Mouse (Mus musculus) gastrocnemius, postnatal 10 days (tissue): ENCODE measurements around the gene Cd302. TPM values are rescaled to one million over a fixed set of nuclear protein-coding genes. Genes with fewer than 3 reads are reported as not detected.

Experiments
- DNase-seq: peaks from one replicate; pipeline ENCODE4 v3.0.0; 2021; ENCODE audit warnings: mixed read lengths
- long read RNA-seq, 2 experiments: library from polyadenylated mRNA; stranded (forward); transcript quantifications; one replicate each; pipeline ENCODE4 v2.0.0; 2021
- total RNA-seq, 2 experiments: library from RNA; stranded (reverse); gene quantifications; 2 replicates each; pipeline ENCODE4 v1.2.3; 2021

The Cd302 gene
- total RNA-seq: 10 to 100 TPM; 15.1 to 18.5 TPM
- long read RNA-seq, experiment 1, transcript Cd302-202 (6 exons, 1,354 nt): major isoform, 20 of 22 reads
- long read RNA-seq, experiment 1, partial matches to known transcripts: 0 of 22 reads
- long read RNA-seq, experiment 1, other reads (novel, unspliced or antisense): 1 of 22 reads
- long read RNA-seq, experiment 2, transcript Cd302-202 (6 exons, 1,354 nt): major isoform, 17 of 18 reads
- long read RNA-seq, experiment 2, partial matches to known transcripts: 0 of 18 reads
- long read RNA-seq, experiment 2, other reads (novel, unspliced or antisense): 1 of 18 reads

GRCm38 (mm10) chr2:60284467-60284821, at the start of gene Cd302:
Gene Cd302, minus strand, starts transcription at chr2:60284488.
- no peak for DNase-seq

GRCm38 (mm10) chr2:60328641-60329040, 44.4 kb upstream of the Cd302 start:
- DNase-seq: no peak

- DNase-seq: no peak
Measured at GRCm38 (mm10) chr2:60327581-60327980, 43.3 kb upstream of the Cd302 start.

GRCm38 (mm10) chr2:60326948-60327347, 42.7 kb upstream of the Cd302 start:
- no peak for DNase-seq

GRCm38 (mm10) chr2:60323411-60323810, 39.1 kb upstream of the Cd302 start:
- no peak for DNase-seq

GRCm38 (mm10) chr2:60322031-60322726, 37.9 kb upstream of the Cd302 start:
- DNase-seq: no peak

GRCm38 (mm10) chr2:60303796-60304195, 19.5 kb upstream of the Cd302 start:
- DNase-seq: no peak

GRCm38 (mm10) chr2:60299323-60299722, 15.0 kb upstream of the Cd302 start:
- no peak for DNase-seq

- DNase-seq: no peak
Measured at GRCm38 (mm10) chr2:60298266-60298665, 14.0 kb upstream of the Cd302 start.

GRCm38 (mm10) chr2:60291381-60291780, 7.1 kb upstream of the Cd302 start:
- DNase-seq: no peak

GRCm38 (mm10) chr2:60289451-60289850, 5.2 kb upstream of the Cd302 start:
- DNase-seq: no peak

GRCm38 (mm10) chr2:60288606-60289005, 4.3 kb upstream of the Cd302 start:
- DNase-seq: no peak

GRCm38 (mm10) chr2:60285107-60285617, 874 bp upstream of the Cd302 start:
- no peak for DNase-seq

- peak; percentile 73 for DNase-seq
Measured at GRCm38 (mm10) chr2:60283751-60284466, 379 bp downstream of the Cd302 start.

- no peak for DNase-seq
Measured at GRCm38 (mm10) chr2:60283208-60283750, 1.0 kb downstream of the Cd302 start.

- DNase-seq: no peak
Measured at GRCm38 (mm10) chr2:60282625-60283024, 1.7 kb downstream of the Cd302 start.

GRCm38 (mm10) chr2:60278627-60279026, 5.7 kb downstream of the Cd302 start:
- DNase-seq: no peak

- no peak for DNase-seq
Measured at GRCm38 (mm10) chr2:60269856-60270479, 14.3 kb downstream of the Cd302 start.

- no peak for DNase-seq
Measured at GRCm38 (mm10) chr2:60267567-60267966, 16.7 kb downstream of the Cd302 start.

- DNase-seq: no peak
Measured at GRCm38 (mm10) chr2:60260621-60261350, 23.5 kb downstream of the Cd302 start.

GRCm38 (mm10) chr2:60259186-60259585, 25.1 kb downstream of the Cd302 start:
- no peak for DNase-seq

GRCm38 (mm10) chr2:60256751-60257150, 27.5 kb downstream of the Cd302 start:
- no peak for DNase-seq
